Mouse (Mus musculus) layer of hippocampus, adult 2 months (tissue): ENCODE data around the gene Kctd12. TPM values are rescaled to one million over a fixed set of nuclear protein-coding genes. Genes with fewer than 3 reads are reported as not detected.

Source experiments
- DNase-seq, 2 experiments: peaks; one replicate each; pipeline ENCODE4 v3.0.0; 2022; ENCODE audit warnings: low spot score in 2 of 2
- H3K27ac ChIP-seq: fragments of 200-600 bp; 2 replicates; pipeline ENCODE4 v1.8.1; 2022
- H3K4me3 ChIP-seq: fragments of 200-600 bp; 2 replicates; pipeline ENCODE4 v1.8.1; 2022; ENCODE audit warnings: mild to moderate bottlenecking
- CTCF ChIP-seq: fragments of 200-600 bp; conservative IDR thresholded peaks from 2 replicates; pipeline ENCODE4 v1.8.1; 2022; ENCODE audit warnings: antibody characterized with exemption, mild to moderate bottlenecking, moderate library complexity
- total RNA-seq, 2 experiments: library from RNA; stranded (reverse); gene quantifications; 2 replicates each; pipeline ENCODE4 v1.2.3; 2021

Gene Kctd12
- total RNA-seq, 2 experiments from 2014 or later, result 120 to 123 TPM

DNA sequence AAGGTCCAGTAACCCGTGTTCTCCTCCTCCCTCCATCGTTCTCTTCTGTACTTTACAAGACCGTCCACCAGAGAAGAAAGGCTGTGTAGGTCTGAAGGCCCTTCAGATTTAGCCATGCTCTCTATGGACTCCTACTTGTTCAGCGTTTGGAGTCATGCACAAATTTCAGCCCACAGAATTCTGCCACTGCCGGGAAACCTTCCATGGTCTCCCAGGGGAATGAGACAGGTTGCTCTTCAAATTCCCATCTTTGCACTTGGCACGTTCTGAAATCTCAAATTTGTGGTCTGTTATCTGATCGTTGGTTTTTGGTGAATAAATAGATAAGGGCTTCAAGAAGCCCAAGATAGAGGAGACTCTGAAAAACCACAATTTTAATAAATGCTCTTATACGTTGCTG is 1.2 kb upstream of the Kctd12 start:
- Histone ChIP-seq H3K4me3 (peak overlapping the region; percentile 96), H3K27ac (peak overlapping the region; percentile 88)
- peak in 1 of 2 experiments; percentile 27 for DNase-seq
- TF ChIP-seq CTCF, result no peak

DNA sequence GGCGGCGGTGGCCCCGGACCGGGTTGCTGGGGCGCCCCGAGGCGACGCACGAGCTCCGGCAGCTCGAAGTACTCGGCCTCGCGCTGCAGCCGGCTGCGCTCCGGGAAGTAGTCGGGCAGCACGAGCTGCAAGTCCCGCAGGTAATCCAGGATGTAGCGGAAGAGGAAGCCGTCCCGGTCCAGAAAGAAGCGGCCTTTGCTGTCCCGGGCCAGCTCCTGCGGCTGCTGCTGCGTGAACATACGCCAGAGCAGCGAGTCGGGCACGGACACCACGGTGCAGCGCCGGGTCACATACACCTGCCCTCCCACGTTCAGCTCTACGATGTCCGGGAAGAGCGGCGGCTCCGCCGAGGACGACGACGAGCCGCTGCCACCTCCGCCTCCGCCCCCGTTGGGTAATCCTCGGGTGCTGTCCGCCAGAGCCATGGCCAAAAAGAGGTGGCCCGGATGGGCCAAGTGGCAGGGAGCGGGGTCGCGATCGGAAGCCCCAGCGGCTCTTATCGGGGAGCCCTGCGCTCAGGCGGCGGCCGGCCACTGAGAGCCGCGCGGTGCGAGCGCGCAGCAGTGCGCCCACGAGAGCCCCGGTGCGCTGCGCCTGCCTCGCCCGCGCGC is 316 bp downstream of the Kctd12 start:
- no peak for TF ChIP-seq CTCF
- Histone ChIP-seq H3K27ac (peak overlapping the region; percentile 99), H3K4me3 (peak overlapping the region; percentile 96)
- DNase-seq, result peak in 1 of 2 experiments; percentile 48

DNA sequence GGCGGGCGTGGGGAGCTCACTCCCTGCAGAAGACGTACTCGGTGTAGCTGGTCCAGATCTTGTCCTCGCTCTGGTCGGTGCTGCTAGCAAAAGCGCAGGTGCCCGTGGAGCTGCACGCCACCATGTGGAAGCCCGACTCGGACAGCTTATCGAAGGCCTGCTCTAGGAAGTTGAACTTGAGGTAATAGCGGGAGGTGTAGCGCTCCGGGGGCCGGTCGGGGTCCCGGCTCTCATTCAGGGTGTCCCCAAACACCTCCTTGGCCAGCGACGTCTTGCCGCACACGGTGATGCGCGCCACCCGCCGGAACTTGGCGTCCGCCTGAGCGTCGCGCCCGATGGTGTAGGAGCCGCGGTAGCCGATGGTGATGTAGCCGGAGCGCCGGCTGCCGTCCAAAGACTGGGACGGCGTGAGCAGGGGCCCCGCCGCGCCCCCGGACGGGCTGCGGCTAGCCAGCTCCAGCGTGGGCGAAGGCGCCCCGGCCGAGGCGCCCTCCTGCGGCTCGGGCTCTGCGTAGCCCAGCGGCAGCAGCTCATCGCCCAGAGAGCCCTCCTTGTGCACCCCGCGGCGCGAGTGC is 909 bp downstream of the Kctd12 start:
- peak overlapping the region; percentile 99 for H3K27ac ChIP-seq
- peak; percentile 61 for TF ChIP-seq CTCF
- peak overlapping the region; percentile 96 for H3K4me3 ChIP-seq
- DNase-seq, result peak; percentile 53 to 58

DNA sequence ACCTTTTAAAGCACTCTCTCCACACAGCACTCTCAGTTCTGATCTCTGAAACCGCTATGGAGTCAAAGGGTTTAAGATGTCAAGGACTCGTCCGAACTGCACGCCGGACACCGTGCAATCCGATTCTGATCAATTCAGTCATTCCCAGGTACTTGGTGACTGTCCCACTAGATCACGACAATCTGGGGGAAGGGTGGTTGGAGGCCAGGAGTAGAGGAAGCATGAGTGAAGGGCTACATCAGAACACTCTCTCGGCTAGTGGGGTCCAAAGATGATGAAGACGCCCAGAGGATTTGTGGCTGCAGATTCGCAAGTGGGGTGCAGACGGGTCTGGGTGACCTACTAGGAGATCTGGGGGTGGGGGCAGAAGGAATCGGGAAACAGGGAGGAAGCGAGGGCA is 1.5 kb downstream of the Kctd12 start:
- Histone ChIP-seq H3K4me3 (peak overlapping the region; percentile 96), H3K27ac (peak overlapping the region; percentile 99)
- TF ChIP-seq CTCF, result no peak
- DNase-seq, result peak in 1 of 2 experiments; percentile 17

DNA sequence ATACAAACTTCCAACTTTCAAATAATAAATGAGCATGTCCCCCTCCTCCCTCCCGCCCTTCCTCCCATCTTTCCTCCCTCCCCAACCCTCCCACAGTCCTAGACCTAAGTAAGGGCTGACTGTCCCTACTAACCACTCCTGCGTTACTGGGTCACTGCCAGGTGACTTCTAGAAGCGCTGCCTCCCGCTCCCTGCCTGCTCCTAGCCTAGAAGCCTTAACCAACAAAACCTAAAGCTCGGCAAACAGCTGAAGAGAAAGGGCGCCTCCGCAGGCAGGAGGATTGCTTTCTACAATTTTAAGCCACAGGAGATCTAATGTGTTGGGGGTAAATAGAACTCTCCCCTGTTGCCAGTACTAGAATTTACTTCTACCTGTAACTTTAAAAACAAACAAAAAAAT is 2.0 kb downstream of the Kctd12 start:
- peak; percentile 68 for TF ChIP-seq CTCF
- H3K27ac ChIP-seq, result peak overlapping the region; percentile 99
- peak overlapping the region; percentile 96 for H3K4me3 ChIP-seq
- peak; percentile 47 to 51 for DNase-seq

DNA sequence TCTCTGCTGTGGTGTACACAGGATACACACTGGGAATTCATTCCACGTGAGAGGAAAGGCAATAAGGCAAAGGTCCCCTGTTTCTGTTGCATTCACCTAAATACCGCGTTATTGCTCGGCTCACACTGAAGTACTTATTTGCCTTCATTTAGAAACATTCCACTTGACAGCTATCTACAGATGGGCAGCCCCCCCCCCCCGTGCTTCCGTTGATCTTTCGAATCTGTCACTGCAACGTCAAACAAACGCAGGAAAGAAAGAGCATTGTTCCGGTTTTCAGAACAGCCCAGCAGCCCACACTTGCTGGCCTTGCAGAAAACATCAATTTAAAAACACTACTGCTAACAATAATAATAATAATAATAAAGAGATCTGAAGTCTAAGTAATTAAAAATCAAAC is 2.6 kb downstream of the Kctd12 start:
- peak overlapping the region; percentile 96 for H3K4me3 ChIP-seq
- TF ChIP-seq CTCF, result no peak
- H3K27ac ChIP-seq, result peak overlapping the region; percentile 99
- DNase-seq, result no peak

DNA sequence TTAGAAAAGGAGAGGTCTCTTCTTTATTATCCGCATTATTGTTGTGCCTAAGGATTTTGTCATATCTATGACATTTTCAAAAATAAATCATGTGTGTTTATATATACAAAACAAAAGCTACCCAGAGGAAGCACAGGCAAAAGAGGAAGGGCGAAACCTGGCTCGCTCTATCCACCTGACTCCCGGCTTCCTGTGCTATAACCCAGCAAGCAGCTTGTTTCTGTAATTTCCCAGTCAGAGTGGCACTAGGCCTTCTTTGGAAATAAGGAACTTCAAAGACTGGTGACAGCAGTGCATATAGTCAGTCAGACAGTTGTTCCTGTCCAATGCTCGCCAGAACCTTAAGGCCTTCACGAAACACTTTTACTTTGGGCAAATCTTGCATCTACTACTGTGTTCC is 6.6 kb downstream of the Kctd12 start:
- no peak for TF ChIP-seq CTCF
- H3K27ac ChIP-seq, result peak overlapping the region; percentile 64
- no peak overlapping the region for H3K4me3 ChIP-seq
- no peak for DNase-seq

DNA sequence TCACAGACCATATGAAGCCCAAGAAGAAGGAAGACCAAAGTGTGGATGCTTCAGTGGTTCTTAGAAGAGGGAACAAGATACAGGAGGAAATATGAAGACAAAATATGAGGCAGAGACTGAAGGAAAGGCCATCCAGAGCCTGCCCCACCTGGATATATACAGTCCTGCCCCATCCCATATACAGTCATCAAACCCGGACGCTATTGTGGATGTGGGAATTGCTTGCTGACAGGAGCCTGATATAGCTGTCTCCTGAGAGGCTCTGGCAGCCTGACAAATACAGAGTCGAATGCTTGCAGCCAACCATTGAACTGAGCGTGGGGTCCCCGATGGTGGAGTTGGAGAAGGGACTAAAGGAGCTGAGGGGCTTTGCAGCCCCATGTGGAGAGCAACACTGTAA is 13.6 kb downstream of the Kctd12 start:
- DNase-seq, result no peak
- no peak for TF ChIP-seq CTCF
- Histone ChIP-seq H3K4me3 (no peak overlapping the region), H3K27ac (no peak overlapping the region)

DNA sequence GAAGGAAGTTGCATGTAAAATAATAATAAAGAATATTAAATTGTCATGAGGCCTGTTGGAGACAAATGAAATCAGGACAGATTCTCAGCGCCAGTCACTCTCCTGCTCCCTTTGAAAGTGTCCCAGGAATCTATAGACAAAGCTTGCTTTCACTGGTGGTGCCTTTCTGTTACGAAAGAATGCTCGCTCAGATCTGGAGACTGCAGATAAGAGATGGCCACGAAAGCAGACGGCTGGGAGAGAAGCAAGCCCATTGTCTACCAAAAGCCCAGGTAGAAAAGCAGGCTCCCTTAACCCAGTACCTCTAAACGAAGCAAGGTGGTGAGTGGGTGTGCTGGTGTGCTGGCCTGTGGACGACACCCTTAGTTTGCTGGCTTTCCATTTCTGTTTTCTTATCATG is 16.2 kb downstream of the Kctd12 start:
- no peak for DNase-seq
- no peak for TF ChIP-seq CTCF
- no peak overlapping the region for H3K4me3 ChIP-seq
- peak overlapping the region; percentile 53; the same call in 1 of the 2 replicates for H3K27ac ChIP-seq

DNA sequence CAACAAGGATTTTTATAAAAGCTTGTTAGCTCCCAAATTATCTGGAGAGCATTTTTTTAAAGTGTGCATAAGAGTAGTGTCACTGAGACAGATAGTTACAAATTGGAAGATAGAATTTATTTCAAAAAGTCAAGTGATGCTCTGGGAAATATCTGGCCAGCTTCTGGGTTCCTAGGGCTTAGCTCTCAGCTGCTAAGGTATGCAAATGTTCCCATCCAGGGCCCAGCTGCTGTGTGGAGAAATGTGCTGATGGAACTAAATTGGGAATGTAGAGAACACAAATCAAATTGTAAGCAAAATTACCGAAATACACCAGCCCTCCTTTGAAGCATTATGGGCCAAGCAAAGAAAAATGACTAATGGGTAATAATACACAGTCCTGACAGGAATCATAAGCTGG is 16.6 kb downstream of the Kctd12 start:
- DNase-seq, result no peak
- H3K27ac ChIP-seq, result peak overlapping the region; percentile 53; the same call in 1 of the 2 replicates

DNA sequence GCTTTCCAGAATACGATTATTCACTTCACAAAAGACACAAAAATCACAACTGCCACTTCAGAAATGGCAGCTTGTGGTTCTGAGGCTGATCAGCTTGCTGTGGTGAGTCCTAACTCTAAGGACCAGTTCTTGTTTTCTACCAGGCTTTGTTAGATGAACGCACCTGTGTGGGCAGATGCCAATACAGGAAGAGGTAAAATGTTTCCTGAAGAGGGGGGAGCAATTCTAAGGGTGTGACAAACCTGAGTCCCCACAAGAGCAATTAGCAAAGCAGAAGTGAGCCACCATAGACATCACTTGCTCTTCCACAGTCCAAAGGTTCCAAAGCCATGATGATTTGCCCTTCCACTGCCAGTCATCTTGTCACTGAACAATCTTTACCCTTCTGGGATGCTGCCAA is 20.4 kb downstream of the Kctd12 start:
- no peak for TF ChIP-seq CTCF
- Histone ChIP-seq H3K4me3 (no peak overlapping the region), H3K27ac (no peak overlapping the region)
- DNase-seq, result no peak

More for the DNA sequence above, 16.6 kb downstream of the Kctd12 start:
- TF ChIP-seq CTCF, result no peak
- no peak overlapping the region for H3K4me3 ChIP-seq

DNA sequence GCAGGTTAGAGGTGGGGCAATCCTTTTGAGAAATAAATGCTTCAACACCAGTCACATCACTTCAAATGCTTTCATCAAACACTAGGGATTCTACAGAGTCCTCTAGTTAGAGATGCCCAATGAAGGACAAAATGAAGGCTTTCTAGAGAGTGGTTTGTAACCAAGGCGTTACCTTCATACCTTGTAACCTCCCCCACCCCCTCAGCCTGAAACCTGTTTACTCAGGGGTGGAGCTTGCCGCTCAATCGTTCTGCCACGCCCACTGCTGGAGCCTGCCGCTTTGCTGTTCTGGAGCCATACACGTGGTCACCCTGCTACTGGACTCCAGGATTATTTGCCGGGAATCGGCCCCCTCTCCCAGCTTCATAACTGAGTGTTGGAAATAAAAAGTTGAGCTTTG is 28.9 kb downstream of the Kctd12 start:
- no peak overlapping the region for H3K27ac ChIP-seq
- H3K4me3 ChIP-seq, result no peak overlapping the region
- DNase-seq, result no peak
- TF ChIP-seq CTCF, result no peak

DNA sequence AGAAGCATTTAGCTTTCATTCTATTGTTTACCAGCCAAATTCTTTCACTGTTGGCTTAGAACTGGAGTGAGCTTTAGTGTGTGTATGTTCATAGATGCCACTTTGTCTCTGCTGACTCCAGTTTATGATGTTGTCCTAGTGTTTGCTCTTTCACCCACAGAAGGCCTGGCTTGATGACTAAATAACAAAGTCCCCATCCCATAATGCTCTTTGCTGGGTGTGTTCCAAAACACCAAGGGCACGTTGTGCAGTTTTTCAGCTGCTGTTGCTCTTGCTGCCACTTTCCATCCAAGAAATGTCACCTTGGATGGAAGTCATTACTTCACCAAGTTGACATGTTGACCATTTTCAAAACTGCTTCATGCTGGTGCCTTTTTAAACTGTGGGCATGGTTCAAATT is 30.5 kb downstream of the Kctd12 start:
- H3K4me3 ChIP-seq, result no peak overlapping the region
- no peak overlapping the region for H3K27ac ChIP-seq
- no peak for DNase-seq
- no peak for TF ChIP-seq CTCF

DNA sequence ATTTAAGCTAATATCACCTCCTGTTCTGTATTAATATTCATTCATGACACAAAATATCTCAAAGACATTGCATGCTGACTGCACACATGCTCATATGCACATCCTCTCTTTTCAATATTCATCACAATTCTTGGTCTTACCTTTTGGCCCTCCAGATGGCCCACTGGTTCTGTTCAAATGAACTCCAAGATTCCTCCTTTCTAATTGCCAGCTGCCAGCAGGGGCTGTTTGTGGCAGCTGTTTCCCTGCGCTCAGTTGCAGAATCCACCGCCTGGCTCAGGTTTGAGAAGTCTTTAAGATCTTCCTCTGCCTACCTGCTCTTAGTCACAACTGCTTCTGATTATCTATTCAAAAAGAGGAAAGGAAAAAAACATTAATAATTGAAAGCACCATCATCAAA is 34.6 kb downstream of the Kctd12 start:
- peak; percentile 15; the same call in 1 of the 2 replicates for TF ChIP-seq CTCF
- Histone ChIP-seq H3K27ac (no peak overlapping the region), H3K4me3 (no peak overlapping the region)
- no peak for DNase-seq
